Mouse (Mus musculus) hindbrain, embryonic 16.5 days (tissue): Measurements from ENCODE around the gene Coro2b. TPM values are rescaled to one million over a fixed set of nuclear protein-coding genes. Genes with fewer than 3 reads are reported as not detected.
A peak's percentile ranks its signal among the peaks of the same experiment; 100 is the strongest.
"Not testable (repeated sequence)": the region's sequence is repeated elsewhere in the genome, so short reads cannot be mapped to it uniquely, and the experiment has no call there.

Source experiments
- ATAC-seq: fragments of 200-750 bp; cut with Nextera tagmentation; 2 replicates; pipeline ENCODE4 v1.8.0; 2017; ENCODE audit warnings: moderate TSS enrichment, moderate library complexity
- H3K27ac ChIP-seq: fragments of 300-500 bp; sonication (generic); 2 replicates; pipeline ENCODE4 v1.5.1; 2014; ENCODE audit warnings: low read depth, mild to moderate bottlenecking, control low read depth, low read length, moderate library complexity
- H3K27me3 ChIP-seq: fragments of 300-500 bp; sonication (generic); replicated peaks from 2 replicates; pipeline ENCODE4 v1.6.1; 2014; ENCODE audit warnings: low read length; ENCODE audit not compliant: control insufficient read depth, insufficient read depth
- H3K36me3 ChIP-seq: fragments of 300-500 bp; sonication (generic); 2 replicates; pipeline ENCODE4 v1.6.1; 2014; ENCODE audit warnings: mild to moderate bottlenecking, low read length, moderate library complexity, mixed read lengths; ENCODE audit not compliant: control insufficient read depth, insufficient read depth
- H3K4me1 ChIP-seq: fragments of 300-500 bp; sonication (generic); 2 replicates; pipeline ENCODE4 v1.6.1; 2014; ENCODE audit warnings: low read depth, low read length; ENCODE audit not compliant: control insufficient read depth, insufficient read depth
- H3K4me2 ChIP-seq: fragments of 300-500 bp; sonication (generic); 2 replicates; pipeline ENCODE4 v1.6.1; 2014; ENCODE audit warnings: mild to moderate bottlenecking, low read length, control low read depth, moderate library complexity
- H3K4me3 ChIP-seq: fragments of 300-500 bp; sonication (generic); 2 replicates; pipeline ENCODE4 v1.5.1; 2014; ENCODE audit warnings: mild to moderate bottlenecking, low read length, control low read depth, moderate library complexity
- H3K9ac ChIP-seq: fragments of 300-500 bp; sonication (generic); 2 replicates; pipeline ENCODE4 v1.6.1; 2014; ENCODE audit warnings: low read depth, mild to moderate bottlenecking, control low read depth, low read length, moderate library complexity
- H3K9me3 ChIP-seq: fragments of 300-500 bp; sonication (generic); 2 replicates; pipeline ENCODE4 v1.6.1; 2014; ENCODE audit warnings: mild to moderate bottlenecking, low read length, moderate library complexity; ENCODE audit not compliant: control insufficient read depth
- whole genome bisulfite sequencing: fragments of 180-500 bp; shearing (Covaris S2); extraction: QIAGEN DNeasy Blood & Tissue Kit; methylation state at CpG from one replicate; pipeline ENCODE4 v1.1.7; 2014; 5-methylcytosine and 5-hydroxymethylcytosine counted together
- polyA plus RNA-seq: library from polyadenylated mRNA; unstranded; fragments of >200 nt; fragmentation: Nextera tagmentation; extraction: Ambion mirVana; gene quantifications from 2 replicates; pipeline ENCODE4 v1.2.1, GENCODE M21; 2015

Gene Coro2b
- polyA plus RNA-seq, 1 experiment from 2014 or later, result 37.5 TPM

- ATAC-seq, result no peak
- Histone ChIP-seq H3K9me3 (no peaks in the 10 kb centered on the region), H3K27ac (no peak overlapping the region), H3K9ac (no peak overlapping the region), H3K36me3 (peaks cover 11% of the 10 kb centered on the region), H3K4me3 (no peak overlapping the region), H3K4me2 (no peak overlapping the region), H3K27me3 (no peaks in the 10 kb centered on the region), H3K4me1 (peaks cover 8% of the 10 kb centered on the region)
- 74% methylated on average over 8 of the region's 8 CpGs for WGBS
Observed at GRCm38 (mm10) chr9:62451585-62452372, 85.1 kb downstream of the Coro2b start.

GRCm38 (mm10) chr9:62450862-62451261 is 86.0 kb downstream of the Coro2b start:
- no peak for ATAC-seq
- Histone ChIP-seq H3K4me2 (no peak overlapping the region), H3K27me3 (no peaks in the 10 kb centered on the region), H3K27ac (no peak overlapping the region), H3K36me3 (peaks cover 11% of the 10 kb centered on the region), H3K4me1 (peaks cover 5% of the 10 kb centered on the region), H3K9me3 (no peaks in the 10 kb centered on the region), H3K4me3 (no peak overlapping the region), H3K9ac (no peak overlapping the region)
- 81% methylated on average over 7 of the region's 7 CpGs for WGBS

- no peak for ATAC-seq
- Histone ChIP-seq H3K4me1 (peaks cover under 1% of the 10 kb centered on the region; the same call in 1 of the 2 replicates), H3K36me3 (peaks cover 11% of the 10 kb centered on the region), H3K9ac (no peak overlapping the region), H3K4me2 (no peak overlapping the region), H3K4me3 (no peak overlapping the region), H3K27me3 (no peaks in the 10 kb centered on the region), H3K27ac (no peak overlapping the region), H3K9me3 (no peaks in the 10 kb centered on the region)
- 88% methylated on average over 6 of the region's 6 CpGs for WGBS
Observed at GRCm38 (mm10) chr9:62450355-62450754, 86.5 kb downstream of the Coro2b start.

- H3K9me3 ChIP-seq, H3K27me3 ChIP-seq, H3K9ac ChIP-seq, H3K36me3 ChIP-seq, H3K4me2 ChIP-seq, ATAC-seq, H3K27ac ChIP-seq, H3K4me3 ChIP-seq, H3K4me1 ChIP-seq: not testable (repeated sequence)
- WGBS, result no CpG with 5 or more reads among the region's 10 CpGs
Observed at GRCm38 (mm10) chr9:62447337-62447736, 89.5 kb downstream of the Coro2b start.

GRCm38 (mm10) chr9:62438755-62439101 is 98.1 kb downstream of the Coro2b start:
- H3K27me3 ChIP-seq, result no peaks in the 10 kb centered on the region
- H3K9ac ChIP-seq, result peak overlapping the region; percentile 19; the same call in 1 of the 2 replicates
- H3K27ac ChIP-seq, result peak overlapping the region; percentile 77
- H3K4me3 ChIP-seq, result no peak overlapping the region
- WGBS, result 25% methylated on average over 3 of the region's 3 CpGs
- ATAC-seq, result peak; percentile 85
- H3K9me3 ChIP-seq, result no peaks in the 10 kb centered on the region
- no peaks in the 10 kb centered on the region for H3K36me3 ChIP-seq
- H3K4me2 ChIP-seq, result no peak overlapping the region
- H3K4me1 ChIP-seq, result peaks cover 24% of the 10 kb centered on the region

- Histone ChIP-seq H3K4me3 (no peak overlapping the region), H3K4me2 (no peak overlapping the region), H3K27ac (peak overlapping the region; percentile 77), H3K36me3 (no peaks in the 10 kb centered on the region), H3K4me1 (peaks cover 24% of the 10 kb centered on the region), H3K27me3 (no peaks in the 10 kb centered on the region), H3K9ac (peak overlapping the region; percentile 19; the same call in 1 of the 2 replicates), H3K9me3 (no peaks in the 10 kb centered on the region)
- ATAC-seq, result peak; percentile 46; the same call in 1 of the 2 replicates
- 59% methylated on average over 5 of the region's 5 CpGs for WGBS
Observed at GRCm38 (mm10) chr9:62438085-62438754, 98.6 kb downstream of the Coro2b start.

GRCm38 (mm10) chr9:62437446-62437845 is 99.4 kb downstream of the Coro2b start:
- no peak for ATAC-seq
- Histone ChIP-seq H3K9ac (no peak overlapping the region), H3K4me1 (peaks cover 24% of the 10 kb centered on the region), H3K27me3 (no peaks in the 10 kb centered on the region), H3K4me2 (no peak overlapping the region), H3K4me3 (no peak overlapping the region), H3K9me3 (no peaks in the 10 kb centered on the region), H3K36me3 (no peaks in the 10 kb centered on the region), H3K27ac (no peak overlapping the region)
- WGBS, result 93% methylated on average over 7 of the region's 7 CpGs

- peak; percentile 57; the same call in 1 of the 2 replicates for ATAC-seq
- peak overlapping the region; percentile 68 for H3K27ac ChIP-seq
- H3K4me3 ChIP-seq, result no peak overlapping the region; the same call in 1 of the 2 replicates
- H3K27me3 ChIP-seq, result no peaks in the 10 kb centered on the region
- peaks cover 24% of the 10 kb centered on the region for H3K4me1 ChIP-seq
- WGBS, result 2% methylated on average over 12 of the region's 12 CpGs
- H3K4me2 ChIP-seq, result peak overlapping the region; percentile 25; the same call in 1 of the 2 replicates
- peaks cover 5% of the 10 kb centered on the region for H3K36me3 ChIP-seq
- no peak overlapping the region; the same call in 1 of the 2 replicates for H3K9ac ChIP-seq
- H3K9me3 ChIP-seq, result no peaks in the 10 kb centered on the region
Observed at GRCm38 (mm10) chr9:62435613-62436318, 101.1 kb downstream of the Coro2b start.
